Mouse (Mus musculus): ENCODE measurements at regions not wholly inside any gene's neighbourhood (a gene's known extent, or its start where the extent isn't known, plus 50 kb on each side); places are given as distances from the start of the nearest gene placed in this dataset.

DNA sequence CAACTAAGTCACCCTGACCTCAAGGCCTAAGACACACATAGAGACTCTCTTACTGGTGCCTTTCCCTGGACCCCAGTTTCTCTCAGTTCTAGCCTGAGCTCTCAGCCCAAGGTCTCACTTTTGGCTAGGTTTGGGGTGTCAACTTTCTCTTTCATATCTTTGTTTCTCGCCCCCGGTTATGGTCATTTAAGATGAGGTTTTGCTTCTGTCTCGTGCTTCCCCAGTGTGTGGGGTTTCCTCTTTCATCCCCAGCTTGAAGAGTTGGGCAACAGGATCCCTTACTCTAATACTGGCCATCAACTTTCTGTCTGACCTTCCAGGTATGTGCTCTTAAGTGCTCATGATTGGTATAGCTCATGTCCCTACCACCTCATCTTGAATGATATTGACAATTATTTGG lies 67.5 kb downstream of the Lmo4 start:
- no peak for ATAC-seq (replicated peaks in 1 of 2; ENCODE audit: insufficient read depth in 1 of 2, low FRiP score in 2 of 2, low TSS enrichment in 1 of 2, low read depth in 1 of 2, poor library complexity in 2 of 2, severe bottlenecking in 2 of 2)

DNA sequence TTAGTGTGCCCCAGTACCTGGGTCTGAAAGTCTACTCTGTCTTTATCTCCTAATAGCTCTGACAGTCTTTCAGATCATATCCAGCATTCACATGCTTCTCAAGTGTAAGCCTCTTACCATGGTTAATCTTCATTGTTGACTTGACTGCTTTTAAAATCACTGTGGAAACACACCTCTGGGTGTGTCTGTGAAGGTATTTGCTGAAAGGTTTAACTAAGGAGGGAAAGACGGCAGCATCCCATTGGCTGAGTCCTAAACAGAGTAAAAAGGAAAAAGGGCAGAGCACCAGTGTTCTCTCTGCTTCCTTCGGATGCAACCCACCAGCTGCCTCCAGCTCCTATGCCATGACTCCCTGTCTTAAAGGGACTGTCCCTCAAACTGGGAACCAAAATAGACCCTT lies 68.6 kb downstream of the Lmo4 start:
- no peak for ATAC-seq (replicated peaks in 1 of 2; ENCODE audit: insufficient read depth in 1 of 2, low FRiP score in 2 of 2, low TSS enrichment in 1 of 2, low read depth in 1 of 2, poor library complexity in 2 of 2, severe bottlenecking in 2 of 2)

DNA sequence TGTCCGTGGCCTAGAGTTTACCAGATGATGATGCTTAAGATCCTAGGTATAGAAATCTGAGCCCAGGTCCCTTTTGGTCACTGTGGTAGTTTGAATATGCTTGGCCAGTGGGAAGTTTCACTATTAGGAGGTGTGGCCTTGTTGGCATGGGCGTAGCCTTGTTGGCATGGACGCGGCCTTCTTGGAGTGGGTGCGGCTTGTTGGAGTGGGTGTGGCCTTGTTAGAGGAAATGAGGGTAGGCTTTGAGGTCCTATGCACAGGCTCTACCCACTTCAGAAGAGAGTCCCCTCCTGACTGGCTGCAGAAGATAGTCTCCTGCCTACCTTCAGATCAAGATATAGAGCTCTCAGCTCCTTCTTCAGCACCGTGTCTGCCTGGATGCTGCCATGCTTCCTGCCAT lies 69.4 kb downstream of the Lmo4 start:
- ATAC-seq (replicated peaks in 1 of 2; ENCODE audit: insufficient read depth in 1 of 2, low FRiP score in 2 of 2, low TSS enrichment in 1 of 2, low read depth in 1 of 2, poor library complexity in 2 of 2, severe bottlenecking in 2 of 2), result no peak

DNA sequence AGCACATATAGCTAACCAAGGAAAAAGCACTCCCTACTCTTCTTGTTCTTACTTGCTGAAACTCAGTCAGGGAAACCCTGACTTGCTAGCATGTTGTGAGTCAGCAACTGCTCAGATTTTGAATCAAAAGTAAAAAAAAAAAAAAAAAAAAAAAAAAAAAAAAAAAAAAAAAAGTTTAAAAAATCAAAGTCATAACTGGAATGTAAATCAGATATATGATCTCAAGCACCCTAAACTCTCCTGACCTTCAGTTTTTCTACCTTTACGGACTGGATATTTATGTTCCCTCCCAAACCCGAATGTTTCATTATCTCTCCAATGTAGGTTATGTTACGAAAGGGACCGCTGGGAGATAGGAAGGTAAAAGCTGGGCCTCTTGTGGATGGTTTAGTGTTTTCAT lies 77.0 kb downstream of the Lmo4 start:
- no peak for ATAC-seq (replicated peaks in 1 of 2; ENCODE audit: insufficient read depth in 1 of 2, low FRiP score in 2 of 2, low TSS enrichment in 1 of 2, low read depth in 1 of 2, poor library complexity in 2 of 2, severe bottlenecking in 2 of 2)

DNA sequence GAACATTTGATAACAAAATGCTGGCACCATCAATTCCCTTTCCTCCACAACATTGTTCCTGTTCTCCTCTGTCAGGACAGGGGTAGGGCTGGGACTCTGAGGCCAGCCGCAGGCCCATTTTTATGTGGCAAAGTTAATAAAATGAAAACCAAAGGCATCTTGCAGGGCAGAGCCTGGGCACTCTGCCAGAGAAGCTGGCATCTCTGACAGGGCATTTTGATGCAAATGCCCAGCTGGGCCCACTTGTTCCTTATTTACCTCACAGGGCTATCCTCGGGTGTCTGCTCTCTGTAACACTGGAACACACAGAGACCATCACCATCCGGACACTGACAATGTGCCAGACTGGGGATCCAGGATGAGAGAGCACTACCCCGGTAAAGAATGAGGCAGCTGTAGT lies 80.7 kb downstream of the Lmo4 start:
- ATAC-seq (replicated peaks in 1 of 2; ENCODE audit: insufficient read depth in 1 of 2, low FRiP score in 2 of 2, low TSS enrichment in 1 of 2, low read depth in 1 of 2, poor library complexity in 2 of 2, severe bottlenecking in 2 of 2), result peak in 1 of 2 experiments; percentile 53; a peak in 1 of 4 replicates

DNA sequence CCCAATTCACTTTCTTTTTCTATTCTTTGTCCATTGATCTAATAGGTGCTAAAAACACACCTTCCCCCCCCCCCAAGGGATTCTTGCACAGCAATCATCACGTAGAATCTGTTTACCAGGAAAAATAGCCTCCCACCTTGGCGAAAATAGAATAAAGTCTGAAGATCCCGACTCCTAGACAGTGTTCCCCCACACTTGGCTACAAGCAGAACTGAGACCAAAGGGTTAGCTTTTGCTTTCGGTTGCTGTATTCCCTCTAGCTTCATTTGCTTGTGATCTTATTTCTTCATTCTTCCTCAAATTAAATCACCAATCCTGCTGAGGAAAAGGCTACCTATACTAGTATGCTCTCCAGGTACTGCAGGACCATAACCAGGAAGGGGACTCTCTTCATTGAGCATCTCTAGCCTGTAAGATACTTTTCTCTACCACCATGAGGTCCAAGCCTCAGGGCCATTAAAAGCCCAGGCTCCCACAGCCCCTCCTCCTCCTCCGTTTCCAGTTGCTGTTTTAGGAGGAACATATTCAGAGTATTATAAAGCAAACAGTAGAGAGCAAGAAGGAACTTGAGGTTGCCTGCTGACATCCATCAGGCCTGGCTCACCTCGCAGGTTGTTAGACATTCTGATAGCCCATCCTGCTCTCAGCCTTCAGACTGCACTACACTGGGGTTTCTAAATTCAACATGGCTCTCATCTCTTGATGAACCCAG lies 81.5 kb downstream of the Lmo4 start:
- peak; percentile 49 to 62; a peak in 2 of 4 replicates for ATAC-seq (replicated peaks in 1 of 2; ENCODE audit: insufficient read depth in 1 of 2, low FRiP score in 2 of 2, low TSS enrichment in 1 of 2, low read depth in 1 of 2, poor library complexity in 2 of 2, severe bottlenecking in 2 of 2)

DNA sequence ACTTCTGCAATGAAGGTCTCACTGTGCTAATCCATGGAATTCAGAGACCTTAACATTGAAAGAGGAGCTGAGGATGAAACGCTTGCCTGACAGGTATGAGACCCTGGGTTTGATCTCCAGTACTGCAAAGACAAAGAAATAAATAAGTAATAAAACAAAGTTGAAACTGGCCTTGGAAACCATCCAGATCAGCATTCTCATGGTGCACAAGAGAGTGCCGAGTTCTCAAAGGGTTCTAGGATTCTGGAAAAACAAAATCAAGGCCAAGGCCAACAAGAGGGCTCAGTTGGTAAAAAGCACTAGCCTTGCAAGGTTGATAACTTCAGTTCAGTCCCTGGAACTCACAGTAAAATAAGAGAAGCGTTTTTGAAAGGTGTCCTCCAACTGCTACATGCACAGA lies 85.9 kb downstream of the Lmo4 start:
- ATAC-seq (replicated peaks in 1 of 2; ENCODE audit: insufficient read depth in 1 of 2, low FRiP score in 2 of 2, low TSS enrichment in 1 of 2, low read depth in 1 of 2, poor library complexity in 2 of 2, severe bottlenecking in 2 of 2), result no peak

DNA sequence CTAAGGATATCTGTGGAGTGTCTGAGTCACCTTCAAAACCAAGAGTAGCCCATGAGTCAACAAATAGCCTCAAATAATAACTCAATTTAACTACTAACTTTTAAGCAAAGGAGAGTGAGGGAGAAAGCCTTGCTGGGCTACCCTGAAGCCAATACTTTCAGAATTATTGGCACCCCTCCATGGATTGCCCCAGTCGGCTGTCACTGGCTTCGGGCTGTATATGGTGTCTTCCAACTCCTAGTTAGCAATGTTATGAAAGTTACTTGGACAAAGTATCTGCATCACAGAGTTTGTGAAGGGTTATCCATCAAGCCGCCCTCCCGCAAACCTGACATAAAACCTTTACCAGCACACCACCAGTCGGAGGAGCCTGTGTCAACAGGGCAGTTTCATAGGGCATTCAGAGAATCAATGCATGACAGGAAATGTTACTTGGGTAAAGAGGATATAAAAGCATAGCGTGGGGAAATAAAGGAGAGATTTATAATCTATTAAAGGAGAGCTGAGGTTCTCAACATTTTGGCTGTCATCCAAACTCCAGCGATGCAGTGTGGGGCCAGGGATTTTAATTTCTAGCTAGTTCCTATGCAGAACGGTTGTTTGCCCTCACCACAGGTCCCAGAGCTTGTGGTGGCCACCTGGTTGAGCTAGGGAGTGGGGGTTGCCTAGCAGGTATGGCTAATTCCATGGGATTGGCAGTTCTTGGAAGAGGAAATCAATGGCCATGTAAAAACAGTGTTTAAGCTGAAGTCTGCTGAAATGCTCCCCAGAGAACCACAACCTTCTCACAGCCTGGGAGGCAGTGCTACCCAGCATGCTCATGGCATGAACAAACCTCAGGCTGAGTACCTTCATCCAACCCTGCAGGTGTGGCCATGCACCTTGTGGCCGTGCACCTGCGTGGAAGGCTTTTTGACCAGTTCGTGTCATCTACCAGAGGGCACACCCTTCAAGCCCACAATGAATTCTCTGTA lies 91.1 kb downstream of the Lmo4 start:
- ATAC-seq (replicated peaks in 1 of 2; ENCODE audit: insufficient read depth in 1 of 2, low FRiP score in 2 of 2, low TSS enrichment in 1 of 2, low read depth in 1 of 2, poor library complexity in 2 of 2, severe bottlenecking in 2 of 2), result no peak

DNA sequence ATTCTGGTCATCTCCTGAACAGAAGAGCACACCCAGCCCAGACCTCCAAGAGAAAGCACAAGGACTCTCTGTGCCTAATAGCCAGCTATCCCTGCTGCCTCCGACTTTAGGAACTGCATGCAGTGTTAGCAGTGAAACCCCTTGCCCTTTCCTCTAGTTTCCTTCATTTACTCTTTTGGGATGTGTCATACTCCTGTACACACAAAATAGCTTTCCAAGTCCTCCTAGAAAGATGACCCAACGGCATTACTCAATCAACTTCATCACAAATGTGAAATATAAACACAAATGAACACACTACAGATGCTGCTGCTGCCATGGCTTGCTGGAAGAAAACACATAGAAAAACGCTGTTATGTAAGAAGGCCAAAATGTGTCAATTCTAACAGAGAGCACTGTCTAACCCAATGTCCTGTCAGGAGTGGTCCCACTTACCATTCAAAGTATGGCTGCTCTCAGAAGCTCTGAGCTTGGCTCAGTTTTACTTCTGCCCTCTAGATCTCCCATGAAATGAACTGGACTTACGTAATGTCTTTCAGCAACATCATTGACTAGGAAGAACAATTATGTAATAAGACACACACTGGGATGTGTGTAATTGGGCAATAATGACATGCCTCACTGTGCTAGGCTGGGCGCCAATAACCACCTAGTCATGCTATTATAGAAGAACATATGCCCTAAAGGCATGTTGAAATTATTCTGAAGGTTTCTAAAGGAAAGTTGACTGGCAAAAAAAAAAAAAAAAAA lies 94.5 kb downstream of the Lmo4 start:
- ATAC-seq (replicated peaks in 1 of 2; ENCODE audit: insufficient read depth in 1 of 2, low FRiP score in 2 of 2, low TSS enrichment in 1 of 2, low read depth in 1 of 2, poor library complexity in 2 of 2, severe bottlenecking in 2 of 2), result peak; percentile 46 to 75; a peak in 1 of 4 replicates

DNA sequence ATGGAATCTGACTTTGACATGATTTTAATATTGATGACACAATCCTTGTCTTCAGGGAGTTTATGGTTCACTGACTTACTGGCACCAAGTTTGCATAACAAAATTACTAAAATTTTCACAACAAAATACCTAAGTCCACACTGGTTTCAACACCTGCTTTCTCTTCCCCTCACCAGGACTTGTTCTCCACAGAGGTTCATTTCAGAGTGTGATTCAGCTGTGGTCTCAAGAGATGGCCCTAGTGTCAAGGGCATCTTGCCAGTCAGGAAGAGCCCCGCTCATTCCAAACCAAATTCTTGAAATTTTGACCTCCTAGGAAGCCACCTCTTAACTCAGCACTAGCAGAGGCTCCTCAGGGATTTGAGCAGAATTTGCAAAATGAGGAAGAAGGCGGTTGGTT lies 95.3 kb downstream of the Lmo4 start:
- peak in 1 of 2 experiments; percentile 20; a peak in 1 of 4 replicates for ATAC-seq (replicated peaks in 1 of 2; ENCODE audit: insufficient read depth in 1 of 2, low FRiP score in 2 of 2, low TSS enrichment in 1 of 2, low read depth in 1 of 2, poor library complexity in 2 of 2, severe bottlenecking in 2 of 2)

DNA sequence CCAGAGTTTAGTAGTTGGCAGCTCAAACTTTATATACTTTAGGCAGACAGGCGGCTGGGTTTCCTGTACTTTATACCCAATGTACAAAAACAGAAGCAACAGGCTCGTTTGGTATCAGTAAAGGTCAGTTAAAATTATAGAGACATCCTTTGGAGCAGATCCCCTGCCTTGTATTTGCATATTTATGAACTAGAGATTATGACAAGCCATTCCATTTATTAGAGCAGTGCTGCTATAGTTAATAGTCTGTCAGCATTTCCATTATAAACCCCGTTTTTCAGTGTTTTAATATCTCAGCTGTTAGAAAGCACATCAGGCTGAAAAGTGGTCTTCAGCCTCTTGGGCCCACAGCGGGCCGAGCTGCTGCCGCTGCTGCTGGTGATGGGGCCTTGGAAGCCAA lies 96.7 kb downstream of the Lmo4 start:
- no peak for ATAC-seq (replicated peaks in 1 of 2; ENCODE audit: insufficient read depth in 1 of 2, low FRiP score in 2 of 2, low TSS enrichment in 1 of 2, low read depth in 1 of 2, poor library complexity in 2 of 2, severe bottlenecking in 2 of 2)

DNA sequence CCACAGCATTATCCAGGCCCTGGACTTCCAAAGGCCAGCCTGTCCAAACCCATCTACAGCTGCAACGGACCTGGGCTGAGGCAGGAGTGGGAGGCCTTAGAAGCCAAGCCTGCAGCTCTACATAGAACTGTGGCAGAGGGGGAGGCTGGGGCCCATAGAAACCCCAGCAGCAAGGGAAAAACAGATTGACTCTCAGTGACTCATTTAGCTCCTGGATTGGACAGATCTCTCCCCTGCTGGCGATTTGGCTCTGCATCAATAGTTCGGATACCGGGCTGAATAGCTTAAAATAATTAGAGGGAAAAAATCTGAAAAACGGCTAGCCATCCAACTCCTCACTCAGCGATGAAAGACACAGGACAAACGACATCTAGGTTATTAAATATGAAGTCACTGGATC lies 97.4 kb downstream of the Lmo4 start:
- no peak for ATAC-seq (replicated peaks in 1 of 2; ENCODE audit: insufficient read depth in 1 of 2, low FRiP score in 2 of 2, low TSS enrichment in 1 of 2, low read depth in 1 of 2, poor library complexity in 2 of 2, severe bottlenecking in 2 of 2)

DNA sequence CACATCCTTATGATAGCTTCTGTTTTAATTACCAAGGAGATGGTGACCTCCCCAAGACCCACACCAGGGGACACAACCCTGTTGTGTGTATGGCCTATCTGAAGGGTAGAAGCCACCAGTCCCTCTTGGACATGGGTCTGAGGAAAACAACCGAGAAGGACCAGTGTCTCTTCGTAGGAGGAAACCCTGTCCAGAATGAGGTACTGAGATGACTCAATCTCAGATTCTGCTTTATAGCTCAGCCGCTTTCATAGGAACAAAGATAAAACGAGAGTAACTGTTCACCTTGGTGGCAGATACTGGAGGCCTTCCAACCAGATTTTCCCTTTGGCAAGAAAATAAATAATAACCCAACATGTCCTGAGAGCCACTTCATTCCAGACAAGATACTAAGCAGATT lies 100.7 kb downstream of the Lmo4 start:
- ATAC-seq (replicated peaks in 1 of 2; ENCODE audit: insufficient read depth in 1 of 2, low FRiP score in 2 of 2, low TSS enrichment in 1 of 2, low read depth in 1 of 2, poor library complexity in 2 of 2, severe bottlenecking in 2 of 2), result no peak

DNA sequence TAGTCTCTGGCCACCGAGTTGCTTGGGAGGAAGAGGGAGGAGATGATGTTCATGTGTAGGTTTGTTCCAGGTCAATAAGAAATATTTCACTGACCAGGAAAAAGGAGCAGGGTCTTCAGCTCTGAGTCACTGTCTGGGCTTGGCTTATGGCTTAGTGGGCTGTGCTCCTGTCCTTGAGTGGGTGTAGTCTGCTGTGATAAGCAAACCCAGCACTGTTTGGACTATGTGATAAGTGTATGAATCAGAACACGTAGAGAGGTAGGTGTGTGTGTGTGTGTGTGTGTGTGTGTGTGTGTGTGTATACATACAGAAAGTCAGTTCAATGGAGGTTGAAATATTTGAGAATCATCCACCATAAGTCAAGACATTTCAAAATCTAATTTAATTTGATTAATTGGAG lies 105.6 kb downstream of the Lmo4 start:
- ATAC-seq (replicated peaks in 1 of 2; ENCODE audit: insufficient read depth in 1 of 2, low FRiP score in 2 of 2, low TSS enrichment in 1 of 2, low read depth in 1 of 2, poor library complexity in 2 of 2, severe bottlenecking in 2 of 2), result no peak

DNA sequence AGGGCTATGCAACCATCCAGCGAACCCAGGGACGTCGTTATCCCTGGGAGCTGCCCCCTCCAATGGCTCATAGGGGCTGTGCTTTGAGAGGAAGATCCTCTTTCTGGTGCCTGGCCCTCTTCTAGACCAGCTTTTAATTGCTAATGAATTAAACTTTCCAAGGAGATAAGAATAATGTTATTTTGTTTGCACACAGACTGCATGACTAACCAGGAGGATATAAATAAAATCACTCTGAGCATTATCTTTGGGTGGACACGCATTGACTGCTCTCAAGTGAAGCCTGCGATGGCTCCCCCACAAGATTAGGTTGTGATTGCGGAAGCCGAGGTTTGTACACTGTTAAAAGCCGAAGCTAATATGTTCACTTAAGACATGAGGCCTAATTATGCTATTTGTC lies 106.3 kb downstream of the Lmo4 start:
- no peak for ATAC-seq (replicated peaks in 1 of 2; ENCODE audit: insufficient read depth in 1 of 2, low FRiP score in 2 of 2, low TSS enrichment in 1 of 2, low read depth in 1 of 2, poor library complexity in 2 of 2, severe bottlenecking in 2 of 2)

DNA sequence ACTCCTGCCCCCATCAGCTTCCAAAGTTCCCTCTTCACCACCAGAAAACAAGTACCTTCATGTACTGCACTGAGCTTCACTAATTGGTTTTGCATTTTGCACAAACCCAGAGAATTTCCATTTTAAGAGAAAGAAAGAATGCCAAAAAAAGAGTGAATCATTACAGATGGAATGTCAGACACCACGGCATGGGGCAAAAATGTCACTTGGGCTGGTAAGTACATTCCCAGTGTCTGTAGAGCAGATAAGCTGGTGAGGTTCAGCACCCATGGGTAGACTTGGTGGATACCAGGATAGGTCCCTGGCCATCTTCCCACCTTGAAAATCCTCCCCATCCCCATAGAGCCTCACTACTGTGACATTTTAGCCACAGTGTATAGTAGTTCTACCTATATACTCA lies 113.8 kb downstream of the Lmo4 start:
- ATAC-seq (replicated peaks in 1 of 2; ENCODE audit: insufficient read depth in 1 of 2, low FRiP score in 2 of 2, low TSS enrichment in 1 of 2, low read depth in 1 of 2, poor library complexity in 2 of 2, severe bottlenecking in 2 of 2), result no peak

DNA sequence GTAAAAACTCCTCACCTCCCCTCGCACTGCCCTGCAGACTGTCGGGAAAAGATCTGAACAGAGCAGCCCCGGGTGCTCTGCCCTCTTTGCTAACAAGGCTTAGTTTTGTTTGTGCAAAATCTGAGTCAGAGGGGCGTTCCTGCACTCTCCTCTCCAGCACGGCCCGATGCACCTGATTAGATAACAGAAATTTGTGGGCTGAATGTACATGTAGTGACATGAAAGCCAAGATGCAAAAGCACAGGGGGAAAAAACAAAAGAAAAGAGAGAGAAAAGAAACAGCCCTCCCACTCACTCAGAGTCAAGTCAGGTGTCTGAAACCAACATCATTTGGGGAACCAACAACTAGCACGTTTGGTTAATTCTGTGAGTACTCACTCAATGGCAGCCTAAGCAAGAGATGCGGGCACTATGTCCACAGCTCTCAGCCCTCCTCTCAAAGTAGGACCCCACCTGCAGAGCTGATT lies 115.2 kb downstream of the Lmo4 start:
- no peak for ATAC-seq (replicated peaks in 1 of 2; ENCODE audit: insufficient read depth in 1 of 2, low FRiP score in 2 of 2, low TSS enrichment in 1 of 2, low read depth in 1 of 2, poor library complexity in 2 of 2, severe bottlenecking in 2 of 2)

Data from hematopoietic stem cell, adult 5-6 weeks (primary cell).